Mouse (Mus musculus) liver (tissue): Measurements from ENCODE around the gene Cblc.
A peak's percentile ranks its signal among the peaks of the same experiment; 100 is the strongest.
"Not testable (repeated sequence)": the region's sequence is repeated elsewhere in the genome, so short reads cannot be mapped to it uniquely, and the experiment has no call there.

Source experiments
- DNase-seq: peaks from one replicate; pipeline ENCODE4 v3.0.0-alpha.2; 2020; ENCODE audit warnings: mixed read lengths

Gene Cblc

GRCm38 (mm10) chr7:19818440-19818839 lies 21.8 kb upstream of the Cblc start:
- DNase-seq = no peak

- DNase-seq = peak; percentile 68
Measured at GRCm38 (mm10) chr7:19817382-19818105, 20.9 kb upstream of the Cblc start.

- peak; percentile 86 for DNase-seq
Measured at GRCm38 (mm10) chr7:19816224-19816771, 19.7 kb upstream of the Cblc start.

GRCm38 (mm10) chr7:19815296-19816223 lies 19.0 kb upstream of the Cblc start:
- no peak for DNase-seq

GRCm38 (mm10) chr7:19813579-19814122 lies 17.0 kb upstream of the Cblc start:
- DNase-seq = no peak

- DNase-seq = no peak
Measured at GRCm38 (mm10) chr7:19813161-19813560, 16.6 kb upstream of the Cblc start.

GRCm38 (mm10) chr7:19811114-19811513 lies 14.5 kb upstream of the Cblc start:
- peak; percentile 71 for DNase-seq

GRCm38 (mm10) chr7:19809369-19809768 lies 12.8 kb upstream of the Cblc start:
- no peak for DNase-seq

- DNase-seq = no peak
Measured at GRCm38 (mm10) chr7:19806356-19806969, 9.9 kb upstream of the Cblc start.

GRCm38 (mm10) chr7:19802995-19803394 lies 6.4 kb upstream of the Cblc start:
- DNase-seq = peak; percentile 66

- DNase-seq = peak; percentile 43
Measured at GRCm38 (mm10) chr7:19800764-19801163, 4.2 kb upstream of the Cblc start.

- no peak for DNase-seq
Measured at GRCm38 (mm10) chr7:19796254-19796653, 355 bp downstream of the Cblc start.

GRCm38 (mm10) chr7:19795236-19795635 lies 1.4 kb downstream of the Cblc start:
- DNase-seq = no peak

GRCm38 (mm10) chr7:19792701-19793630 lies 3.6 kb downstream of the Cblc start:
- DNase-seq = no peak

GRCm38 (mm10) chr7:19791504-19791903 lies 5.1 kb downstream of the Cblc start:
- DNase-seq = not testable (repeated sequence)

- peak; percentile 88 for DNase-seq
Measured at GRCm38 (mm10) chr7:19789904-19790347, 6.7 kb downstream of the Cblc start.

GRCm38 (mm10) chr7:19785874-19786458 lies 10.6 kb downstream of the Cblc start:
- no peak for DNase-seq

GRCm38 (mm10) chr7:19784764-19785535 lies 11.7 kb downstream of the Cblc start:
- DNase-seq = peak; percentile 38

GRCm38 (mm10) chr7:19783630-19784029 lies 13.0 kb downstream of the Cblc start:
- DNase-seq = no peak

GRCm38 (mm10) chr7:19782645-19783044 lies 14.0 kb downstream of the Cblc start:
- no peak for DNase-seq
